Mouse (Mus musculus) neural tube, embryonic 12.5 days (tissue): ENCODE data around the gene Sdf4. TPM values are rescaled to one million over a fixed set of nuclear protein-coding genes. Genes with fewer than 3 reads are reported as not detected.

Experiments
- ATAC-seq: fragments of 200-750 bp; cut with Nextera tagmentation; 2 replicates; pipeline ENCODE4 v1.8.0; 2017; ENCODE audit warnings: low read depth, mild to moderate bottlenecking, moderate TSS enrichment, moderate library complexity; ENCODE audit not compliant: low FRiP score
- H3K27ac ChIP-seq: fragments of 300-500 bp; sonication (generic); 2 replicates; pipeline ENCODE4 v1.5.1; 2016
- H3K27me3 ChIP-seq: fragments of 300-500 bp; sonication (generic); replicated peaks from 2 replicates; pipeline ENCODE4 v1.6.1; 2016; ENCODE audit warnings: mild to moderate bottlenecking
- H3K36me3 ChIP-seq: fragments of 300-500 bp; sonication (generic); 2 replicates; pipeline ENCODE4 v1.6.1; 2016; ENCODE audit warnings: mild to moderate bottlenecking
- H3K4me1 ChIP-seq: fragments of 300-500 bp; sonication (generic); 2 replicates; pipeline ENCODE4 v1.6.1; 2016
- H3K4me2 ChIP-seq: fragments of 300-500 bp; sonication (generic); replicated peaks from 2 replicates; pipeline ENCODE4 v1.6.1; 2016; ENCODE audit warnings: mild to moderate bottlenecking
- H3K4me3 ChIP-seq: fragments of 300-500 bp; sonication (generic); 2 replicates; pipeline ENCODE4 v1.5.1; 2016
- H3K9ac ChIP-seq: fragments of 300-500 bp; sonication (generic); 2 replicates; pipeline ENCODE4 v1.6.1; 2016; ENCODE audit warnings: mild to moderate bottlenecking
- H3K9me3 ChIP-seq: fragments of 300-500 bp; sonication (generic); 2 replicates; pipeline ENCODE4 v1.6.1; 2016; ENCODE audit warnings: mild to moderate bottlenecking
- whole genome bisulfite sequencing: fragments of 180-500 bp; shearing (Covaris S2); methylation state at CpG from one replicate; pipeline ENCODE4 v1.1.7; 2016; 5-methylcytosine and 5-hydroxymethylcytosine counted together
- microRNA counts: library from miRNA; unstranded; fragments of <30 nt; microRNA quantifications from one replicate; lab custom pipeline; 2017
- microRNA-seq: library from miRNA; unstranded; fragments of <30 nt; microRNA quantifications from one replicate; pipeline ENCODE4, GENCODE M21; 2017
- polyA plus RNA-seq: library from polyadenylated mRNA; unstranded; fragments of >200 nt; fragmentation: Nextera tagmentation; extraction: Ambion mirVana; gene quantifications from 2 replicates; pipeline ENCODE4 v1.2.1, GENCODE M21; 2016

The Sdf4 gene
- polyA plus RNA-seq, 1 experiment from 2014 or later = 133 TPM

- Histone ChIP-seq H3K9me3 (no peaks in the 10 kb centered on the region), H3K4me2 (no peak overlapping the region), H3K4me3 (no peak overlapping the region), H3K9ac (no peak overlapping the region), H3K4me1 (peaks cover 6% of the 10 kb centered on the region), H3K36me3 (no peaks in the 10 kb centered on the region), H3K27me3 (peaks cover 4% of the 10 kb centered on the region; the same call in 1 of the 2 replicates), H3K27ac (no peak overlapping the region)
- ATAC-seq = no peak
- WGBS = 26% methylated on average over 10 of the region's 10 CpGs
Measured at GRCm38 (mm10) chr4:156059713-156060112, 67.0 kb downstream of the Sdf4 start.

MicroRNA genes within 50 kb of the gene (microRNA counts, 519-probe panel; counts per million panel counts)
- microRNA mmu-miR-200a (lab: Ali Mortazavi, UCI) = 342 counts per million, percentile 67 among the panel's probes with 10 or more counts
- 5,225 counts per million, percentile 85 among the panel's probes with 10 or more counts for microRNA mmu-miR-200b (lab: Ali Mortazavi, UCI)
- microRNA mmu-miR-429 (lab: Ali Mortazavi, UCI) = 342 counts per million, percentile 67 among the panel's probes with 10 or more counts

Small RNA genes within 50 kb of the gene (microRNA-seq; reads per million reads assigned to microRNA genes)
- gene Mir200a = 40.4 reads per million, percentile 39 among the genes with 10 or more reads in this experiment
- gene Mir200b = 95.5 reads per million, percentile 51 among the genes with 10 or more reads in this experiment
- 412 reads per million, percentile 70 among the genes with 10 or more reads in this experiment for gene Mir429

Other genes starting within 250 kb of the Sdf4 start
- 85.2 and 90.7 TPM in 2 replicates for gene Atad3a, start 231.8 kb upstream of the Sdf4 start, polyA plus RNA-seq
- 16.6 and 17.9 TPM in 2 replicates for gene Vwa1, start 218.2 kb upstream of the Sdf4 start, polyA plus RNA-seq
- gene Tmem88b, start 207.0 kb upstream of the Sdf4 start, polyA plus RNA-seq = 0.56 and 0.86 TPM in 2 replicates
- not detected in 2 replicates for gene Ankrd65, start 202.4 kb upstream of the Sdf4 start, polyA plus RNA-seq
- gene Mrpl20, start 190.0 kb upstream of the Sdf4 start, polyA plus RNA-seq = 226 and 242 TPM in 2 replicates
- gene Ccnl2, start 180.4 kb upstream of the Sdf4 start, polyA plus RNA-seq = 203 and 204 TPM in 2 replicates
- 142 and 144 TPM in 2 replicates for gene Aurkaip1, start 161.6 kb upstream of the Sdf4 start, polyA plus RNA-seq
- gene Mxra8, start 153.2 kb upstream of the Sdf4 start, polyA plus RNA-seq = 26.7 and 27.1 TPM in 2 replicates
- 26.2 and 32.1 TPM in 2 replicates for gene Dvl1, start 145.5 kb upstream of the Sdf4 start, polyA plus RNA-seq
- 0.28 and 0.56 TPM in 2 replicates for gene Tas1r3, start 129.5 kb upstream of the Sdf4 start, polyA plus RNA-seq
- gene Cptp, start 123.4 kb upstream of the Sdf4 start, polyA plus RNA-seq = 19.5 and 22.1 TPM in 2 replicates
- 77.0 TPM in 2 replicates for gene Ints11, start 123.3 kb upstream of the Sdf4 start, polyA plus RNA-seq
- gene Pusl1, start 101.1 kb upstream of the Sdf4 start, polyA plus RNA-seq = 46.6 and 52.0 TPM in 2 replicates
- gene Acap3, start 101.0 kb upstream of the Sdf4 start, polyA plus RNA-seq = 65.5 and 68.0 TPM in 2 replicates
- 159 and 167 TPM in 2 replicates for gene Ube2j2, start 49.0 kb upstream of the Sdf4 start, polyA plus RNA-seq
- gene C1qtnf12, start 30.6 kb upstream of the Sdf4 start, polyA plus RNA-seq = 17.2 and 19.0 TPM in 2 replicates
- gene B3galt6, start 223 bp upstream of the Sdf4 start, polyA plus RNA-seq = 20.2 and 20.6 TPM in 2 replicates
- 0.52 and 0.81 TPM in 2 replicates for gene Tnfrsf4, start 21.0 kb downstream of the Sdf4 start, polyA plus RNA-seq
- gene Tnfrsf18, start 33.3 kb downstream of the Sdf4 start, polyA plus RNA-seq = 1.6 and 2.0 TPM in 2 replicates
- 0.20 TPM in 1 of 2 replicates, not detected in the other for gene Ttll10, start 66.5 kb downstream of the Sdf4 start, polyA plus RNA-seq
- 42.4 and 45.6 TPM in 2 replicates for gene 9430015G10Rik, start 117.1 kb downstream of the Sdf4 start, polyA plus RNA-seq
- gene Rnf223, start 137.6 kb downstream of the Sdf4 start, polyA plus RNA-seq = 0.52 TPM in 2 replicates
- 149 and 165 TPM in 2 replicates for gene Agrn, start 204.6 kb downstream of the Sdf4 start, polyA plus RNA-seq
- 0.89 and 1.6 TPM in 2 replicates for gene Isg15, start 207.9 kb downstream of the Sdf4 start, polyA plus RNA-seq
- 6.8 and 7.0 TPM in 2 replicates for gene AW011738, start 210.4 kb downstream of the Sdf4 start, polyA plus RNA-seq
- 1.7 and 2.0 TPM in 2 replicates for gene Perm1, start 223.0 kb downstream of the Sdf4 start, polyA plus RNA-seq
- gene Plekhn1, start 242.0 kb downstream of the Sdf4 start, polyA plus RNA-seq = 27.3 and 29.0 TPM in 2 replicates
- gene Noc2l, start 243.1 kb downstream of the Sdf4 start, polyA plus RNA-seq = 74.0 and 74.5 TPM in 2 replicates